Mouse (Mus musculus) brown adipose tissue, adult 24 weeks (tissue): Measurements from ENCODE around the gene Cyp21a1. TPM values are rescaled to one million over a fixed set of nuclear protein-coding genes. Genes with fewer than 3 reads are reported as not detected.
"Not testable (repeated sequence)": the region's sequence is repeated elsewhere in the genome, so short reads cannot be mapped to it uniquely, and the experiment has no call there.

Experiments
- H3K27ac ChIP-seq: fragments of 200-500 bp; replicated peaks from 2 replicates; pipeline ENCODE4 v1.5.1; 2012; ENCODE audit warnings: low read depth, mild to moderate bottlenecking, low read length
- H3K4me1 ChIP-seq: fragments of 200-500 bp; 2 replicates; pipeline ENCODE4 v1.6.1; 2012; ENCODE audit warnings: low read length, mixed read lengths; ENCODE audit not compliant: control insufficient read depth, insufficient read depth, insufficient read length
- H3K4me3 ChIP-seq: fragments of 200-500 bp; 2 replicates; pipeline ENCODE4 v1.5.1; 2012; ENCODE audit warnings: low read depth, mild to moderate bottlenecking, low read length, moderate library complexity; ENCODE audit not compliant: insufficient read depth
- polyA plus RNA-seq: library from polyadenylated mRNA; stranded (reverse); fragments of >200 nt; gene quantifications from 2 replicates; pipeline ENCODE4 v1.2.4, GENCODE M21; 2012; ENCODE audit not compliant: missing spikeins, insufficient read depth, insufficient read length

Cyp21a1 gene
- not detected in 2 replicates for polyA plus RNA-seq

GRCm38 (mm10) chr17:34804301-34804700 lies at the start of gene Cyp21a1:
Cyp21a1 (minus strand) TSS chr17:34804561.
- H3K4me1 ChIP-seq, H3K4me3 ChIP-seq, H3K27ac ChIP-seq: not testable (repeated sequence)

- H3K4me3 ChIP-seq = no peak overlapping the region
Measured at GRCm38 (mm10) chr17:34853511-34853910, 49.1 kb upstream of the Cyp21a1 start.

GRCm38 (mm10) chr17:34850517-34851125 lies 46.3 kb upstream of the Cyp21a1 start:
- Histone ChIP-seq H3K4me3 (peak overlapping the region; percentile 78), H3K4me1 (peaks cover 7% of the 10 kb centered on the region; the same call in 1 of the 2 replicates), H3K27ac (0 out of 2 replicates have a peak overlapping the region, but pooled peaks have one; percentile 13)

More at GRCm38 (mm10) chr17:34853511-34853910, 49.1 kb upstream of the Cyp21a1 start:
- no peak overlapping the region for H3K27ac ChIP-seq
- H3K4me1 ChIP-seq = peaks cover 7% of the 10 kb centered on the region; the same call in 1 of the 2 replicates

- H3K4me3 ChIP-seq = peak within 1 kb of the TSS; percentile 78
- H3K27ac ChIP-seq = peak within 1 kb of the TSS; percentile 31; the same call in 1 of the 2 replicates
- peaks cover 7% of the 10 kb centered on the region; the same call in 1 of the 2 replicates for H3K4me1 ChIP-seq
Measured at GRCm38 (mm10) chr17:34849722-34850516, 45.6 kb upstream of the Cyp21a1 start, which contains the start of the genes Skiv2l and Nelfe. Skiv2l (minus strand) TSS chr17:34850210. Nelfe (plus strand) TSS chr17:34850391.

- peaks cover 7% of the 10 kb centered on the region; the same call in 1 of the 2 replicates for H3K4me1 ChIP-seq
- H3K27ac ChIP-seq = no peak overlapping the region
- no peak overlapping the region for H3K4me3 ChIP-seq
Measured at GRCm38 (mm10) chr17:34847615-34848014, 43.3 kb upstream of the Cyp21a1 start.

GRCm38 (mm10) chr17:34847192-34847591 lies 42.8 kb upstream of the Cyp21a1 start:
- no peak overlapping the region for H3K4me3 ChIP-seq
- H3K27ac ChIP-seq = no peak overlapping the region
- H3K4me1 ChIP-seq = peaks cover 7% of the 10 kb centered on the region; the same call in 1 of the 2 replicates

GRCm38 (mm10) chr17:34844884-34845283 lies 40.5 kb upstream of the Cyp21a1 start:
- 0 out of 2 replicates have a peak, but pooled peaks cover 4% of the 10 kb centered on the region for H3K4me1 ChIP-seq
- H3K27ac ChIP-seq = no peak overlapping the region
- no peak overlapping the region for H3K4me3 ChIP-seq

- H3K4me3 ChIP-seq = no peak overlapping the region
- H3K4me1 ChIP-seq = 0 out of 2 replicates have a peak, but pooled peaks cover 3% of the 10 kb centered on the region
- no peak overlapping the region for H3K27ac ChIP-seq
Measured at GRCm38 (mm10) chr17:34840736-34841307, 36.5 kb upstream of the Cyp21a1 start.

GRCm38 (mm10) chr17:34838785-34839184 lies 34.4 kb upstream of the Cyp21a1 start:
- Histone ChIP-seq H3K4me3 (no peak overlapping the region), H3K27ac (no peak overlapping the region), H3K4me1 (0 out of 2 replicates have a peak, but pooled peaks cover 4% of the 10 kb centered on the region)

- 0 out of 2 replicates have a peak, but pooled peaks cover 4% of the 10 kb centered on the region for H3K4me1 ChIP-seq
- peak overlapping the region; percentile 39 for H3K27ac ChIP-seq
- H3K4me3 ChIP-seq = peak overlapping the region; percentile 83
Measured at GRCm38 (mm10) chr17:34837464-34838324, 33.3 kb upstream of the Cyp21a1 start.

GRCm38 (mm10) chr17:34836856-34837221 lies 32.5 kb upstream of the Cyp21a1 start, which contains the start of the genes Stk19 and Dxo:
Stk19 (minus strand) TSS chr17:34836945.
Dxo (plus strand) TSS chr17:34837019.
- Histone ChIP-seq H3K4me1 (0 out of 2 replicates have a peak, but pooled peaks cover 4% of the 10 kb centered on the region), H3K4me3 (peak within 1 kb of the TSS; percentile 83), H3K27ac (peak within 1 kb of the TSS; percentile 39)

GRCm38 (mm10) chr17:34836155-34836855 lies 31.9 kb upstream of the Cyp21a1 start:
- Histone ChIP-seq H3K4me1 (0 out of 2 replicates have a peak, but pooled peaks cover 4% of the 10 kb centered on the region), H3K4me3 (peak overlapping the region; percentile 83), H3K27ac (0 out of 2 replicates have a peak overlapping the region, but pooled peaks have one; percentile 32)

GRCm38 (mm10) chr17:34830776-34831175 lies 26.4 kb upstream of the Cyp21a1 start:
- not testable (repeated sequence) for H3K27ac ChIP-seq, H3K4me1 ChIP-seq, H3K4me3 ChIP-seq
